Mouse (Mus musculus): Measurements from ENCODE around the gene Chrna1.

- TF ChIP-seq CTCF (IDR thresholded peaks at IDR 0.05; ENCODE audit: control insufficient read depth, insufficient read depth, insufficient read length) (no peak), CEBPB (IDR thresholded peaks at IDR 0.05; ENCODE audit: low read depth) (no peak), MAX (IDR thresholded peaks at IDR 0.05) (no peak), MYOD1 (IDR thresholded peaks at IDR 0.05; ENCODE audit: control insufficient read depth, insufficient read length, low read depth) (no peak), USF1 (IDR thresholded peaks at IDR 0.05; ENCODE audit: low read depth) (no peak), FOSL1 (IDR thresholded peaks at IDR 0.05; ENCODE audit: insufficient read depth, low read length, poor library complexity, severe bottlenecking) (no peak), MYOG (IDR thresholded peaks at IDR 0.05; ENCODE audit: control insufficient read depth, extremely low read depth, insufficient read length) (no peak)
These were observed 32.3 kb upstream of the Chrna1 start for GRCm38 (mm10) chr2:73612367-73612914.

Data from C2C12 (cell line).